Mouse (Mus musculus): ENCODE measurements around the gene Tent2.

- TF ChIP-seq USF1 (IDR thresholded peaks at IDR 0.05; ENCODE audit: low read depth) (no peak), POLR2A (IDR thresholded peaks at IDR 0.05; ENCODE audit: insufficient read length, low read depth) (no peak), CEBPB (IDR thresholded peaks at IDR 0.05; ENCODE audit: insufficient read depth, poor library complexity, severe bottlenecking) (no peak), E2F4 (IDR thresholded peaks at IDR 0.05; ENCODE audit: insufficient read depth) (no peak), TCF3 (IDR thresholded peaks at IDR 0.05; ENCODE audit: insufficient read length, low read depth) (no peak), MYOD1 (IDR thresholded peaks at IDR 0.05; ENCODE audit: control insufficient read depth in 1 of 3, insufficient read length in 2 of 3, low read depth in 2 of 3) (no peak), TCF12 (IDR thresholded peaks at IDR 0.05; ENCODE audit: insufficient read depth, poor library complexity, severe bottlenecking) (no peak), SRF (IDR thresholded peaks at IDR 0.05; ENCODE audit: control insufficient read depth, insufficient read length, low read depth) (no peak), MAX (IDR thresholded peaks at IDR 0.05; ENCODE audit: low read depth) (no peak), POLR2AphosphoS2 (IDR thresholded peaks at IDR 0.05; ENCODE audit: insufficient read length, low read depth) (no peak)
These were observed 47.4 kb upstream of the Tent2 start for GRCm38 (mm10) chr13:93239561-93239960.

Measured in myocyte (in vitro differentiated cells).